Mouse (Mus musculus) small intestine, adult 2 months (tissue): ENCODE results near the gene Cd69. TPM values are rescaled to one million over a fixed set of nuclear protein-coding genes. Genes with fewer than 3 reads are reported as not detected.

Experiments used
- H3K27ac ChIP-seq: fragments of 200-500 bp; 2 replicates; pipeline ENCODE4 v1.5.1; 2012; ENCODE audit warnings: low read depth, low read length, control low read depth, inconsistent platforms; ENCODE audit not compliant: insufficient read depth
- H3K27me3 ChIP-seq: fragments of 200-500 bp; 2 replicates; pipeline ENCODE4 v1.6.1; 2012; ENCODE audit warnings: mild to moderate bottlenecking, moderate library complexity, low read length, inconsistent platforms; ENCODE audit not compliant: control insufficient read depth, insufficient read depth
- H3K36me3 ChIP-seq: fragments of 200-500 bp; 2 replicates; pipeline ENCODE4 v1.6.1; 2012; ENCODE audit warnings: mild to moderate bottlenecking, low read length, control low read depth, inconsistent platforms; ENCODE audit not compliant: control insufficient read depth, insufficient read depth
- H3K4me1 ChIP-seq: fragments of 200-500 bp; 2 replicates; pipeline ENCODE4 v1.6.1; 2012; ENCODE audit warnings: low read length, inconsistent platforms, mixed read lengths; ENCODE audit not compliant: control insufficient read depth, insufficient read depth, insufficient read length
- H3K4me3 ChIP-seq: fragments of 200-500 bp; 2 replicates; pipeline ENCODE4 v1.5.1; 2012; ENCODE audit warnings: low read depth, mild to moderate bottlenecking, control low read depth, inconsistent platforms, low read length, moderate library complexity
- CTCF ChIP-seq: fragments of 200-500 bp; IDR thresholded peaks from 2 replicates; pipeline ENCODE4 v1.5.1; 2012; ENCODE audit warnings: low read depth, mild to moderate bottlenecking, control low read depth, inconsistent platforms, low read length, moderate library complexity, mixed read lengths; ENCODE audit not compliant: insufficient replicate concordance, insufficient read length; ENCODE audit errors: extremely low read depth
- POLR2A ChIP-seq: fragments of 200-500 bp; IDR thresholded peaks from 2 replicates; pipeline ENCODE4 v1.6.1; 2012; ENCODE audit warnings: low read depth, mild to moderate bottlenecking, control low read depth, inconsistent platforms, low read length, moderate library complexity
- WGBS: fragments of 180-500 bp; shearing (Covaris S2); methylation state at CpG from one replicate; pipeline ENCODE4 v1.1.7; 2018; 5-methylcytosine and 5-hydroxymethylcytosine counted together
- polyA plus RNA-seq: library from polyadenylated mRNA; depleted of rRNA; stranded (reverse); fragments of >200 nt; gene quantifications from 2 replicates; pipeline ENCODE4 v1.2.3, GENCODE M21; 2012

The Cd69 gene
- polyA plus RNA-seq, 1 experiment, result 0.25 TPM

DNA sequence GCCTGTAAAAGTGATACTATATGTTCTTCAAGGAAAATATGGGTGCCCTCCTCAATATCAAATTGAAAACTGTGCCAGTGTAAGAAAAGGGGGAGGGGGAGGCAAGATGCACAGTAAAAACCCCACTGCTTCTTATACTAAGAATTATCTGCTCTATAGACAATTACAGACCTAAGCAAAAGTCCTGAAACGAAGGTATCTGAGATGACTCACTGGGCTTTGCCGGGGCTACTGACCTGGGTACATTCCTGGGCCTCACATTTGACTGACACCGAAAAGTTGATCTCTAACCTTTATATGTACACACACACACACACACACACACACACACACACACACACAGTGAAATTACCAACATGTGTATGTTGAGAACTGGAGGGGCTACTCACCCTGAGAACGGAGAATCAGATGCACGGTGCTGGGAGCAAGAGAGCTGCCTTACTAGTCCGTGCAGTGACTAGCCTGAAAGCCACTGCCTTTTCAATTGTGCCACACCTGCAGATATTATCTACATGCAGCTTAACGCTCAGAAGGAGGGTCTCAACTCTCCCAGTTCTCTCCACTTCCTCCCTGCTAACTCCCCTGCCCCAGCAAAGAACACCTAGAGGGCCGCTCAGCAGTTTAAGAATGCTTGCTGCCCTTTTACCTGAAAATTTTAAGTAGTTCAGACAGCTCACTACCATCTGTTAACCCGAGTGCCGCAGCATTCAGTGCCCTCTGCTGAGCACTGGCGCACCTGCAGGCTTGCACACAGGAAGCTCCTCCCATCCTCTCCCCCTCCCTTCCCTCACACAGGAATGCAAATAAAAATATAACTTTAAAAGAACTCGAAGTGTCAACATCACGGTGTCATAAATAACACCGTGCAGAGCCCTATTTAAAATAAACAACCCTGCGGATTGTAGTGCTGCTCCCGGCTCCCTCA is 37.6 kb downstream of the Cd69 start:
- WGBS, result under 1% methylated on average over 16 of the region's 16 CpGs
- Histone ChIP-seq H3K27me3 (no peaks in the 10 kb centered on the region), H3K27ac (peak overlapping the region; percentile 98), H3K4me3 (peak overlapping the region; percentile 64), H3K36me3 (peaks cover 3% of the 10 kb centered on the region; the same call in 1 of the 2 replicates), H3K4me1 (peaks cover 21% of the 10 kb centered on the region)
- peak; percentile 68 for TF ChIP-seq POLR2A
- TF ChIP-seq CTCF, result peak; percentile 93

DNA sequence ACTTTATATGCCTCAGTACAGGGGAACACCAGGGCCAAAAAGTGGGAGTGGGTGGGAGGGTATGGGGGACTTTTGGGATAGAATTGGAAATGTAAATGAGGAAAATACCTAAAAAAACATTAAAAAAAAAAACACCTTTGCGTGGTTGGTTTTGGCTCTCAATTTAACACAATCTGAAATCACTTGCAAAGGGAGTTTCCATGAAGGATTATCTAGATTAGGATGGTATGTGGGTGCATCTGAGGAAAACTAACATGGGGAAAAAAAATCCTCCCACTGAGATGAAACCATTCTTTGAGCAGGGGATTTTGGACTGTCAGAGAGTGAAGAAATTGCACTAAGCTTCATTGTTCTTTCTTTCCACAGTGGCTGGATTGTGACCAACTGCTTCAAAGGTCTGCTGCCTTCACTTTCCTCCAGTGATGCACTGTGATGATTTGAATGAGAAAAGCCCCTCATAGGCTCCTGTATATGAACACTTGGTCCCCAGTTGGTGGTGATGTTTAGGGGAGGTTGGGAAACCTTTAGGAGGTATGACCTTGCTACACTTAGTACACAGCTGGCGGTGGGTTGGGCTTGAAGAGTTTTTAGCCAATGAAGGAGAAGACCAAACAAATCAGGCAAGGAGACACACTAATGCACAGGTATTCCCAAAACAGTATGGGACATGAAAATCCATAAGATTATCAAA is 38.4 kb downstream of the Cd69 start:
- no peak for TF ChIP-seq CTCF
- TF ChIP-seq POLR2A, result no peak
- Histone ChIP-seq H3K4me3 (no peak overlapping the region; the same call in 1 of the 2 replicates), H3K27ac (peak overlapping the region; percentile 98), H3K36me3 (peaks cover 8% of the 10 kb centered on the region; the same call in 1 of the 2 replicates), H3K4me1 (peaks cover 27% of the 10 kb centered on the region), H3K27me3 (no peaks in the 10 kb centered on the region)
- 18% methylated on average over 2 of the region's 2 CpGs for WGBS

DNA sequence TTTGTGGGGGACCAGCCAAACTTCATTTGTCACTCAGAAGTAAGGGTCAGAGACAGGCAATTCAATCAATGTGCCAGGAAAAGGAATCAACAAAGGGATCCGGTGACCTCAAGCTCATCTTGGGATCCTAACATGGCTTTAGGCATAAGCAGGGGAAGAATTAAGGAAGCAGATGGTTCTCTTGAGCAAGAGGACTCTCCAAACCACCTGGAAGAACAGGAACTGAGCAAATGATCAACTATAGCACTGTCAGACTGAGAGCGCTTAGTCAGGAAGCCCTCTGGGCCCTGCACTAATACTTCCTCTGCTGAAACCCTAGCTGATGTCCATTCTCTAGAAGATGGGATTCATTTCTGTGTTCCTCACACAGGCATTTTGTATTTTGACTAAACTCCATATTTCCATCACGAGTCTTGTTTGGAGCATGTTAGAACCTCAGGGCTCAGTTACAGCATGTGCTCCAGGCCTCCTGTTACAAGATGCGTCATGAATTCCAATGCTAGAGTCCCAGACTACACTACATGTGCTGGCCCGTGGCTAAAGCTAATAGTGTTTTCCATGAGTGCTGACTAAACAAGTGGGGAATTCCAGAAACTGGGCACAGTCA is 39.3 kb downstream of the Cd69 start:
- Histone ChIP-seq H3K4me3 (no peak overlapping the region), H3K27ac (peak overlapping the region; percentile 95), H3K27me3 (no peaks in the 10 kb centered on the region), H3K36me3 (peaks cover 8% of the 10 kb centered on the region; the same call in 1 of the 2 replicates), H3K4me1 (peaks cover 28% of the 10 kb centered on the region)
- TF ChIP-seq CTCF, result no peak
- no peak for TF ChIP-seq POLR2A
- WGBS, result 15% methylated on average over 5 of the region's 5 CpGs

DNA sequence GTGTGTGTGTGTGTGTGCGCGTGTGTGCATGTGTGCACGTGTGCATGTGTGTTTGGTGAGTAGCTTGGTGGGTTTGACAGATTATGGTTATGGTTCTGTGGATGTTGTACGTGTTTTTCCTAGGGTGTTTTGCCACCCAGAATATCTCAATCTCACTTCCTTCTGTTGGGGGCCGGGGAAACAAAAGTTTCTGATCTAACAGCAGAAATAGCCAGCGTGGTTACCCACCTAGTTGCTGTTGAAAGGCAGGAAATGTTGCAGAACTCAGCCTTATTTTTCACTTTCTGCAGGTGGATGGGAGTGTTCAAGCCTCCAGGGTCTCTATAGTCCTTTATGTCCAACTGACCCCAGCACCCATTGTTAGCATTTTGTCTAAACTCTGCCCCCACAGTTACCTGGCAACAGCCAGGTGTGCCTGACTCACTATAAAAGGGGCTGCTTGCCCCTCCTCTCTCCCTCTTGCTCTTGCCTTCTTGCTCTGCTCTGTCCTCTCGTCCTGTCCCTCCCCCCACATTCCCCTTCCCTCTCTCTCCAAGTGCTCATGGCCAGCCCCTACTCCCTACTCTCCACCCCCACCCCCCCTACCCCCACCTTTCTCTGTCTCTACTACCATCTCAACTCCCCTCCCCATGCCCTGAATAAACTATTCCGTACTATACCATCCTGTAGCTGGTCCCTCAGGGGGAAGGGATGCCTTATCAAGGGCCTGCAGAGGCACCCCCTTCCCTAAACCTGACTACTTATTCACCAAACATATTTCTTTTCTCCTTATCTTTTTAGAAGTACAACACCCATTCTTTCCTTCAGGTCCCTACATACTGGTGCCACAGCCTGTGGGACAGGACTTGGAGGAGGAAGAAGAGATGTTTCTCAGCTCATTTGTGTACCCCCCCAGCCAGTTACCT is 40.5 kb downstream of the Cd69 start:
- peak overlapping the region; percentile 8; the same call in 1 of the 2 replicates for H3K4me3 ChIP-seq
- H3K27me3 ChIP-seq, result no peaks in the 10 kb centered on the region
- TF ChIP-seq POLR2A (no peak), CTCF (no peak)
- peaks cover 8% of the 10 kb centered on the region; the same call in 1 of the 2 replicates for H3K36me3 ChIP-seq
- 45% methylated on average over 8 of the region's 8 CpGs for WGBS
- peak overlapping the region; percentile 95 for H3K27ac ChIP-seq
- peaks cover 38% of the 10 kb centered on the region for H3K4me1 ChIP-seq

DNA sequence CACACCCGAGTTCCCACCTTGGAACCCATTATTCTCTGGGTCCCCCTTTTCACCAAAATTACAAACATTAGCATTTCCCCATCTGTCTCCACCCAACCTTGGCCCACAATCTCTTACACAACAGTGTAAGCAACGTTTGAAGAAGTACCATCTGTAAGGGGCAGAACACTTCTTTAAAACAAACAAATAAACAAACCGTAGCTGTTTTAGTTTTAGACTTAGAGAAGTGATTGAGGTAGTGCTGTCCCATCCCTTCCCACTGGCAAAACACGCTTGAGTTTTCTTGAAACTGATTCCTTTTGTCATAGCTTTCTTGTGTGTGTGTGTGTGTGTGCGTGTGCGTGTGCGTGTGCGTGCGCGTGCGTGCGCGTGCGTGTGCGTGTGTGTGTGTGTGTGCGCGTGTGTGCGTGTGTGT is 41.3 kb downstream of the Cd69 start:
- Histone ChIP-seq H3K4me1 (peaks cover 38% of the 10 kb centered on the region), H3K4me3 (0 out of 2 replicates have a peak overlapping the region, but pooled peaks have one; percentile 5), H3K36me3 (peaks cover 8% of the 10 kb centered on the region; the same call in 1 of the 2 replicates), H3K27ac (peak overlapping the region; percentile 95), H3K27me3 (no peaks in the 10 kb centered on the region)
- no peak for TF ChIP-seq POLR2A
- no peak for TF ChIP-seq CTCF
- WGBS, result 67% methylated on average over 18 of the region's 18 CpGs

DNA sequence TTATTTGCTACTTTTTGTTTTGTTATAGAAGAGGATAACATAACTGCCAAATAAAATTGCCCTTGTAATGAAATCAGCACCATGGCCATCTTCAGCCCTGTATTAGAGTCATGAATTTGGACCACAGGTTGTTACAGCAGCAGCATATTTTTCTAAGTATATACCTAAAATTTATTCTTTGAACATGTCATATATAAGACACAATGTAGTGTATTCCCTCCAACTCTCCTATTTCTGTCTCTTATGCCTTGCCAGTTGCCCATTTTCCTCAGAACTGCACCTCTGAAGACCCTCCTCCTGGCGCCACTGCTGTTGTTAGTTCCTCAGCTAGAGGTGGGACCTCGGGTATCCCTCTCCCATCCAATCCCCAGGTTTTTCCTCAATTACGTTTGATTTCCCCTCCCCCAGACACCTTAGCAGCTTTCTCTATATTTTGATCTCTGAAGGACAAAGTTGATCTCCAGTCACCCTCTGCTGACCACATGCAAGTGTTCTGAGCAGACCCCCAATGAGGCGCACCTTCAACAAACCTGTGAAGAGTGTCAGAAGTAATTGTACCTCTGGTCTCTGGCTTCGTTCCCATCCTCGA is 41.8 kb downstream of the Cd69 start:
- Histone ChIP-seq H3K36me3 (peaks cover 8% of the 10 kb centered on the region; the same call in 1 of the 2 replicates), H3K27me3 (no peaks in the 10 kb centered on the region), H3K4me1 (peaks cover 38% of the 10 kb centered on the region), H3K27ac (peak overlapping the region; percentile 95), H3K4me3 (no peak overlapping the region)
- 42% methylated on average over 6 of the region's 6 CpGs for WGBS
- TF ChIP-seq POLR2A (no peak), CTCF (no peak)
